Mouse (Mus musculus) spleen, postnatal 10 days (tissue): ENCODE results near the gene Hdac4.

Experiments
- DNase-seq, 2 experiments: peaks; one replicate each; pipeline ENCODE4 v3.0.0; 2021 to 2022; ENCODE audit warnings: low spot score in 2 of 2

Gene Hdac4

DNA sequence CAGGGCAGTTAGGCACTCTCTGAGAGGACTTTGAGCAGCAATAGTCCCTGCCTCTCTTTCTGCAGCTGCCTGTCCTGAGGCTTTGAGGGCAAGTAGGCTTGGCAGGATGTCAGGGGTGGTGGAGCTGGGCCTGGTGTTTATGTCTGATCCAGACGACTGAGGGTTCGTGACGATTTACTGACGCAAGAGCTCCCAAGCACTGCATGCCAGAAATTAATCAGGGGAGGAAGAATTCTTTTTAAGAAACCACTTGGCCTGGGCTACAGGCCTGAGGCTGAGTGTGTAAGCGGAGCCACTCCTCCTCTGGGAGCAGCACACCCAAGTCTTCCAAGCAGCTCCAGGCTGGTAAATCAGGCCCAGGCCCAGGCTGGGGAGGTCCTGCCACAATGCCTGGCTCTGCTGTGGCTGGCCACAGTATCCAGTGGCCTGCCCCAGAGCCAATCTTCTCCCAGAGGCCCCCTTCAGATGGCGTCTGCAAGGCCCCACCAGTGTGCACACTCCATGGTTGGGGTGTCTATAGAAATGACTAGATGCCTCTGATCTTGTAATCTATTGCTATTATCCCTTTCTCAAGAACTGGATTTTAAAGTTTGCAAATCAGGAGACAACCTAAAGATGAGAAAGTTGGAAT is 64.9 kb downstream of the Hdac4 start:
- peak in 1 of 2 experiments; percentile 22 for DNase-seq

DNA sequence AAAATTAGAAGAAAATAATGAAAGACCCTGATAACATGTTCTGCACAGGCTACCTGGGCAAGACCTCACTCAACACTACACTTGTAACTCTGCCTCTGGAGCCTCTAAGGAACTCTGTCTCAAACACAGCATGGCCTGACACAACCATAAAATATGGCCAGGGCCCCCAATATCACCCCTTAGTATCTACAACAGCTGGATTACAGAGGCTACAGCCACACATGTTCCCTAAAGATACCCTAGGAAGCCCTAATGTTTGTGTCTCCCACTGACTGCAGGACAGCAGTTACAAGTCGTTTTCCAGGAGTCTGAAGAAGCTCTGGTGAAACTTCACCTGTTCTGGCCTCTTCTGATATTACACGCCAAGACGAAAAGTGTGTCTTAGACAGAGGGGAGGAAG is 65.7 kb downstream of the Hdac4 start:
- no peak for DNase-seq

DNA sequence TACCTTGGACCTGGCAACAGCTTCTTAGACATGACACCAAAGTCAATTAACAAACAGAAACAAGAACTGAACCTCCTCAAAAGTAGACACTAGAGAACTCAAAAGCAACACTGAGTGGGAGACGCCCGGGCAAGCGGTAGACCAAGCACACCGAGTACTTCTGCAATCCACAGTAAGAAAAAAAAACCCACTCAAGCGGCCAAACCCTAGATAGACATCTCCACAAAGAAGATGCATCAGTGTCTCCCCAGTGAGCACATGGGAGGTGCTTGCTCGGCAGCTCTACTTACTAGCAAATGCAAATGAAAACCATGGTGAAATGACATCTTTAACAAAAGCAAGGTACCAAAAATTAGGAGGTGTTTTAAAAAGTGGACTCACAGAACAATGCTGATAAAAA is 67.7 kb downstream of the Hdac4 start:
- DNase-seq, result peak in 1 of 2 experiments; percentile 24

DNA sequence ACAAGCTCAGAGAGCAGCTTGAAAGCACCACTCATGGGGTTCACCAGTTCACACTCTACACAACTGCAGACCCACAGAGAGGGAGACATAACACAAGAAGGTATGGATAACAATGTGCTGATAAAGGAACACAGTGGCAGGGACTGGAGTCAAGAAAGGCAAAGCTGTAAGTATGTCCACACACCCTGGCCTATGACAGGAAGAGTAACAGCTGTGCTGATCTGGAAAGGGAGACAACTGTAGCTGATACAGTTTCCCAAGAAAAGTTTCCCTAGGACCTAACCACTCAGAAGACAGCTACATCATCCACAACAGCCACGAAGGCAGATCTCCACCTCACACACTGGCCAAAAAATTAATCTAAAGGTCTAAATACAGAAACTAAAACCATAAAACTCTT is 68.1 kb downstream of the Hdac4 start:
- DNase-seq, result no peak

DNA sequence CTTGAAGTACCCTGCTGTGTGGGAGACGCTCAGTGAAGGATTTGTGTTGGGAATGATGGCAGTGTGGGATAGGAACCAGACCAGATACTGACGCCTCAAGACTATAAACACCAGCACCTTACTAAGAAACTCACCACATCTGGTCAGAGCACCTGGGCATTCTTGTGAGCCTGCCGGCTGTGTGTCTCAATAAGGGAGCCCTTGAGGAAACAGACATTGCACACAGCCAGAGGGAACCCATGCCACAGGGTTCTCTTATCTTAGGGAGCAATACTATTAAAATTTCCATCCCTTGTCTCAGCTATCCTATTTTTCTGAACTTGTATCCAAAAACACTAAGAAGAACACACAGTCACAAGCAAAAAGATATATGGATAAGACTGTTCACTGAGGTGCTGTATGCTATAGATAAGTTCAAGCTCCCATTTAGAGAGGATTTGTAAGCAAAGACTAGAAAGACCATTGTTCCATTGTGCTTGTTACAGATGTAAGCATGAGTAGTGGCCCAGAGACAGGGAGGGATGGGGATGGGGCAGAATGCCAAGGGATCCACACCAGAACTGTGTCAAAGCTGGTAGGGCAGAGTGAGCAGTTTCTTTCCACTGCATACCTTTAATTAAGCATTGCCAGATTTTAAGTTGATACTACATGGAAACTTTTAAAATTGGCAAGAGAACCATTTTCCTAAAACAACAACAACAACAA is 70.8 kb downstream of the Hdac4 start:
- DNase-seq, result no peak

DNA sequence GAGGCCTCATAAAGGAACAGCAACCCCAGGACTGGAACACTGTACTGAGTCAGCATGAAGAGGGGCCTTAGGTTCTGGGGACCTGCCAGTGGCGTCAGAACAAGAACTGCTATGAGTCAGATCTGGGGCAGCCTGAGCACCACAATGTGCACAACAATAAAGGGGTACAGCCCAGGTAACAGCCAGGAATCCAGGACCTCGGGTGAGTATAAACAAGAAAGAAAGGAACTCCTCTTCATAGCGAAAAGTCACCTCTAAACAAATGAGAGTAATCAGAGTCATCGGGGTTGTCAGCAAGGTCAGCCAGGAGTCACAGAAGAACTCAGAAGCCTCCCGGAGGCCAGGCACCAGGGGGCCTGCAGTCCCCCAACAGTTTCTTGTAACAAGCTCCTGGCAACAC is 76.2 kb downstream of the Hdac4 start:
- no peak for DNase-seq

DNA sequence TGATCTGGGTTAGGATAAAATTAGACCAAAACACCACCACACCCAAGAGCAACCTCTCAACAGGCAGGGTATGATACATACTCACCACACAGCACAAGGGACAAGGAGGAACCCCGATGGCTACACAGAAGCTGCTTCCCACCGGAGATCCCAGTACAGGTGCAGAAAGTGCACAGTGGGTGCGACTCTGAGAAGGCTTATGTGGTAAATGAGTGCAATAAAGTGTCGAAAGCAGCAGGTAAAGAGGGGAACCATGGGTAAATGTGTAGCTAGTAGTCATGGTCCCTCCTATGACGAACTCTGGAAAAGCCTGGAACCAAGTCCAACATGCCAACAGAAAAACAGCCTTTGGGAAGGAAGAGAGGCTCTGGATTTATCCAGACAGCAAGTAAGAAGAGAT is 77.9 kb downstream of the Hdac4 start:
- no peak for DNase-seq

DNA sequence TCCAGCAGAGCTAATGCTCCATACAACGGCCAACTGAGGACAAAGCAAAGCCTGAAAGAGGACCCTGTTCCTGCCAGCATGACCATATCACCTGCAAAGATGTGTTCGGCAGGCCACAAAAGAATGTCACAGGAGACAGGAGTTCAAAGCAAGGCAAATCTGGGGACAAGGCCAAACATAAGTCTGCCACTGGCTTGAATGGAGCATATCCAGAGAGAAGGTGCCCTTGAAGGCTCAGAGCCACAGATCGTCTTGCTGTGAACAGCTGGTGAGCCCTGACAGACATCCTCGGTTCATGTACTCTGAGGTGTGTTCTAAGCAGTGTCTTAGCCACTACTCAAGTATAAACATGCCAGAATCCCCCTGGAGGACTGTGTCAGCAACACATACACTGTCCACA is 79.3 kb downstream of the Hdac4 start:
- no peak for DNase-seq

DNA sequence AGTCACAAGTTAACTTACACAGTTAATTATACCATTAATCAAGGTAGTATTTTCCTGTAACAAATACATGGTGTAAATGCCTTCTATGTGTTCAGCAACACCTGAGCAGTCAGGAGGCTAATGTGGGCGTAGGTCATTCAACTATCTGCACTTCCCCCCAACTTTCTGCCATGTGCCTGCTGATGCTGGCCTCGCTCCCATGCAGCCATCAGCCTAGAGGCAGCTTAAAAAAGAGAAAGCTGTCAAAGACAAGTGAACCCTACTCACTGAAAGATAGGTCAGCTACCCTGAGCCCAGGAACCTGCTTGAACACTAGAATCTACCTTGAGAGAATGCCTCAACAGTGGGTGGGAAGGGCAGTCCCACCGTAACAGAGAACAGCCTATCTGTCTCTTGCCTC is 81.4 kb downstream of the Hdac4 start:
- no peak for DNase-seq

DNA sequence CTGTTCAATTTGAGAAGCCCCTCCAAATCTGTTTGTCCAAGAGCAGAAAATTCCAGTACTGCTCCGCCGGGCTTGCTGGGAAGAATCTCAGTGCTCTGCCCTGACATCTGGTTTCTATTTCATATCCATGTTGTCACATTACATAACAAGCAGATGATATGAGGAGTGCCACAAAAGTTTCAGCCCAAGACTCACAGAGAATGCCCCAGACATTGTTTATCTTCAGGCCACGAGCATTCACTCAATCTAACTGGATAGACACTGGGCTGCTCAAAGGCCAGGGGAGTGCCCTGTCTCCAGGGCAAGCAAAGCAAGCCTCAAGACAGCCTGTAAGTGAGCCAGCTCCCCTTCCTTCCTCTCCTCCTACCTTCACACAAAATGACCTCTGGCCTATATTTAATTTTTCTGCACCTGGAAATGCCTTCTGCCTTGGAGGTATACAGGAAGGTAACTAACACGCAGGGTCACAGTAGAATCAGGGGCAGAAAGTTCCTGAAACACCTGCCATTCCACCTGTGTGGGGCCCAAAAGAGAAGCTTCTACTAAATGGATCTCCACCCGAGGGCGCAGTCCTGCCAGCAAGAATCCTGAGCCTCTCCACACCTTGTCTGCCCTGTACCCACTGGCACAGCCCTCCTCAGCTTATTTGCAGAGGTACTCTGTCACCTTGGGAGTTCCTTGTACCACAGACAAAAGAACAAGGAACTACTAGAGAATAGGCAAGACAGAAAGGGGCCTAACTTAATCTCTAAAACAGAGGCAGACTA is 82.1 kb downstream of the Hdac4 start:
- DNase-seq, result no peak

DNA sequence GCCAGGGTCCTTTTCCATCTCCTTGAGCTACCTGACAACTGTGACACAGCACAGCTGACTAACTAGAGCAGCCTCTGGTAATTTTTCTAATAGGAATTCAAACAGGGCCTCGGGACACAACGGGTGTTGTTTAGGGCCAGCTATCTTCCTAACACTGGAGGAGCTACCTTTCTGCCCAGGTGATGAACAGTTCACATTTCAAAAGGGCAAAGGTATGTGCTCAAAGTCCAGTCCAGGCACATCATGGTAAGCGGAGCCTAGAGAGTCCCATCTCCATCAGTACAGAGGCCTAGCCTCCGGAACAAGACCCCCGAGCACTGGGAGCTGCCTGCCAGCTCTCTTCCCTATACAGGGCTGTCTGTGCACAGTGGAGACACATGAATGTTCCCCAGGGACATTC is 82.9 kb downstream of the Hdac4 start:
- no peak for DNase-seq

DNA sequence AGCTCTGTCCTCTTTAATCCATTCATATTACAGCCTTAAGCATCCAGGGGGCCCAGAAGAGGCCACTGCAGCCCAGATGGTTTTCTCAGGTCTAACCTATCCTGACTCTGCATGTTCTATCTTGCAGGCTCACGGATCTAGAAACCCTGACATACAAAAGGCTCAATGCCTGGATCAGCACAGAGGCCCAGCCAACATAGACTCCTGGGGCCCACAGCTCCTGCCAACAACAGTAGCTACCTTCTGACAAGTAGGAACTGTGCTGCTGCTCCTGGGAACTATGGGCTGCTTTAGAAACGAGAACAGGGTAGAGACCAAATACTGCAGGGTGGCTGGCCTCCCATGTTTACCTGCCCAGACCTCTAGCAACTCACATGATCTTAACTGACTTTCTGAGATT is 83.9 kb downstream of the Hdac4 start:
- no peak for DNase-seq

DNA sequence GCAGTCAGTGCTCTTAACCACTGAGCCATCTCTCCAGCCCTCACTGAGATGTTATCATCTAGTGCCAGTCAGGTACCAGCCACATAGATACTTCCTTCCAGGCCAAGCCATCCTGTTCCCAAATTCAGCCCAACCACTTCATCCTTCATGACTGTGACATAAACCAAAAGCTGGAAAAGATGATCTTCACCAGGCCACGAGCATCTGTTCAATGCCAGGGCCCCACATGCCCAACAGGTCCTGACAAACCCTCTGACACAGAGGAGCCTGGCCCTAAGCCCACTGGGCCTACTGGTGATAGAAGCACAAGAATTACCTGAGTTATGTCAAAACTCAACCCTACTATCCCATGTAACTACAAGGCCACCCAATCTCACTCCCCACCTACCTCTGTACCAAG is 84.5 kb downstream of the Hdac4 start:
- no peak for DNase-seq

DNA sequence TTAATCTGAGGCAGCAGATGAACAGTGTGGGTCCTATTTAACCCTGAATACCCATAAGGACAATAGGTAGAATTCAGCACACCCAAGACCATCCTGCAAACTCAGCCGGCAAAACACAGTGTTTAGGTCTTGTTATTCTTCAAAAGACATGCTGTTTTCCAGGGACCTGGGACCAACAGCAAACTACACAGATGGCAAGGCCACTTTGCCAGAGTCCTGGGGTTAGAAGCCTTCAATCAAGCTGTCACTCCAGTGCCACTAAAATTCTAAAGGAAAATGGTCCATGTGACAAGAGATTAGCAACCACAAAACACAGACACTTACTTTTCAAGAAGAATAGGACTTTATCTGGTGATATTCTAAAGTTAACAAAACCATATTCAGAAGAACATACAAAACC is 86.3 kb downstream of the Hdac4 start:
- DNase-seq, result no peak

DNA sequence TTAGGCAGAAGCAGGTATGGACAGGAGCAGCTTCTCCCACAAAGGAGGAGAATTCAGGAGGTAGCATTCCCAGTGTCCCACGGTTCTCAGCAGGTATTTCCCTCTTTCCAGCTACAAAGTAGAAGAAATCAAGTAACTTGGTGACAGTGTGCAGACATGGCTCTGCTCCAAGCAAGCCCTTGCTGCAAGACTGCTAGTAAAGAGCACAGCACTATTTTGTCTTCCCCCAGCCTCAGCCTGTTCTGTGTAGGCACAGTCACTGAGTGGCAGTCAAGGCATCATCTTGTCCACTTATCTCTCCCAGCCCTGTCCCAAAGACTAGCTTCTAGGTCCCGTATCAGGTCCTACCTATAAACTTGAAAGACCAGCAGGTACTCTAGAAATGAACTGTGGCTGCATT is 86.9 kb downstream of the Hdac4 start:
- no peak for DNase-seq

DNA sequence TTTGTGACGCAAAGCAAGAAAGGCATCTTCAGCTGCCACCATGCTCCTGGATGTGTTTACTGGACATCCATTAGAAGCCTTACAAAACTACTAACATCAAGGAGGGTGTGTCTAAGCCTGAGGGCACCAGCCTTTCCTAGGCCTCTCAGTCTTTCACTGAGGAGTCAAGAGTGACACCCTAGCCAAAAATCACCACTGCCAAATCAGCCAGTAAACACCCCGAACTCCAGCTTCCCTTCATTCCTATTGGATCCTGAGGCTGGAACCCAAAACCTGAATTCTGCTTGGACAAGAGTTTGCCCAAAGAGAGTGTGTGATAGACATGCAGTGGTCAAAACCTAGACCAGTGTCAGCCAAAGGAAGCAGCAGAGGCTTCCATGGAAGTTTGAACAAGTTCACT is 87.5 kb downstream of the Hdac4 start:
- no peak for DNase-seq

DNA sequence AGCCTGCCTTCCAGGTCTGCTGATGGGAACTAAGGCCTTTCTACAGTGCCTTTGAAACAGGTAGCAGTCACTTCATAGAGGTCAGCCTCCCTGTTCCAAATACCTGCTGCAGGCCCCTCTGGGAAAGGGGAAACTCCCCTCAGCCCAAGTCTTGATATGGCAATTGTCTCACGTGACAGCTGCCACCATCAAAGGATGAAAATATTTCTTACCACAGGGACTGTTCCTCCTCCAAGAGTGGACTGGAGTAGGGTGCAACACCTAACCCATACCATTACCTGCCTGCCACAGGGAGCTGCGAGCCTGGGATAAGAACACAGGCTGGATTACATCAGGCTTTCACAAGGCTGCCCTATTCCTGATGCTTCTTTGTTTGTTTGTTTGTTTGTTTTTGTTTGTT is 88.0 kb downstream of the Hdac4 start:
- DNase-seq, result no peak

DNA sequence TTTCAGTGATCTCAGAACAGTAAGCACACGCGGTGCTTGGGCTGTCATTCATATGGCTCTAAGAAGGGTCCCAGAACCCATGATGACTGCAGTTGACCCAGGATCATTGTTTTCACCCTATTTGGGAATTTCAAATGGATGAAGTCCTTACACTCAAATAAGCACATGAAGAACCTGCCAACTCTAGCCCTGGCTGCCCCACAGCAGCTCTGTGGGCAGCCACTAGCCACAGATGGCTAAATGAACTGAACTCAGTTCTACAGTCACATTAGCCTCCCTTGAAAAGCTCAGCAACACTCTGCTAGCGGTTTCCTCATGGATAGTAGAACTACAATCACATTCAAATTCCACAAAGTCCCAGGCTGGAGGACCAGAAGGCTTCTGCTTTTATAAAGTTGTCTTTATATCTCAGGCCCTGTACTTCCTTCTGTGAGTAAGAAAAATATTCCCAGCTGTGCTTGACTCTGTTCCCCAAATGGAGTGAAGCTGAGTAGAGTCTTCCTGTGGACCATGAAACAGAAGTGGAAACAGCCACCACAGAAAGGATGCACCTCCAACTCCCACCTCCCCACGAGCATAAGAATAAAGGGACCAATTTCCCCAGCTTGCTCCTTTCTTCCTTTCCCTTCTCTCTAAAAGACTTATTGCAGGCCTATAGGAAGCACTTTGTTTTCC is 88.9 kb downstream of the Hdac4 start:
- no peak for DNase-seq

DNA sequence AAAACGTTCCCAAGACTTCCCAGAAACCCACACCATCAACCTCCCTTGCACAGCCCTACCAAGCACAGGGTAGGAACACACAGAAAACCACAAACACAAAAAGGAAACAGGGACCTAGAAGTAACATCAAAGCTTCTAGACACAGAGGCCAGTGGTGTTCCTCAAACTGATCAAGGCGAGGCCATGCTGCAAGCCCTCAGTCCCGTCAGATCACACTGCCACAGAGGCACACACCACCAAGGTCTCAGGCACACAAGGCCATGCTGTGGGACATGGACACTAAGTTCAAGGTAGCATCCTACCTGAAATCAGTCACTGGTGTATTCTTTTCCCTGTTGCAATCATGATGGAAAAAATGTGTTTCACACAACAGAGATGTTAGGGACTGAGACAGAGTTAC is 90.8 kb downstream of the Hdac4 start:
- DNase-seq, result no peak

DNA sequence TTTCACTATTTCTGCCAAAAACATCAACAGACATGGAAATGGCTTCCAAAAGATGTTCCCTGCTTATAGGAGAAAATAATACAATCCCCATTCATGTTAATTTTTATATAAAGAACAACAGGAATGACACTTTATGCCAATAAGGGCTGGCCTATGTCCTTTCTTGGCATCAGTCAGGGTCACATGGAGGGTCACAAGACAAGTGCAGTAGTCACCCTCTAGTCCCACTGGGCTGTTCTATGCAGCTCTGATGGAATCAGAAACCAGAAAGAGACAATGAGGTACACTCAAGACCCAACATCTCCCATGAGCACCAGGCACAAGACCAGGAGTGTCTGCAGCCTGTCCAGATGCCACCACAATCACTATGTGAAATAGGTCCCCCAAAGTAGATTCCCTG is 91.5 kb downstream of the Hdac4 start:
- no peak for DNase-seq

DNA sequence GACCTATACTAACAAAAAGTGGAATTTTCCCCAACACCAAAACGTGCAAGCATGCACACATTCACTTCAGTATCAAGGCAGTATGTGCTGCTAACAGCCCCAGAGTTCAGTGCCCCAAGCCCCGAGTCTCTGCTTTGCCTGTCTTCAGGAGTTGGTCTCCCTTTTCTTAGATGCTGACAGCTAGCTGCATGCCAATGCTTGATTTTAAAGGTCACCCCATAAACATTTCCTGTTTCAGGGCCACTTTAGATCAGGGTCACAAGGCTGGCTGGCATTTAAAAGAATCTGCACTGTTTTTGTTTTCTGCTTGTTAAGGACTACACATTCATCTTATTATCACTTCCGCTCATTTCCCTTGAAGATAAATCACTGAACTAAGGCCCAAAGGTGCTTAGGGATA is 92.1 kb downstream of the Hdac4 start:
- DNase-seq, result no peak

DNA sequence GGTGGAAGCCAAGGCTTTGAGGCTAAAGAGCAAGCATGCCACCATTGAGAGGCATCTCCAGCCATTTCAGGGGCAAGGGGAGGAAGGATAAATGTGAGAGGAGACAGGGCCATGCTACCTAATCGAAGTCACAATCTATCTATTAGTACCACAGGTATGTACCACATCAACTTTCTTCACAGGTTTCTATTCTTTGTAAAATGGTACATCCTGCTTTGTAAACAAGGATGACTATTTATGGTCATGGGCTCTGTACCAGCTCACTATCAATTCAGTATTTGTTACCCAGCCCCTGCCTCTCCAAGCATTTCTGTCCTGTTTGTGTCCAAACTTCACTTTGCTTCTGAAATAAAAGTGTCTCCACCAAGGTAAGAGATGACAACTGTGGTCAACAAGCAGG is 92.7 kb downstream of the Hdac4 start:
- DNase-seq, result no peak
